Mouse (Mus musculus) left cerebral cortex, postnatal 14 days (tissue): Measurements from ENCODE around the gene Lypla2. TPM values are rescaled to one million over a fixed set of nuclear protein-coding genes. Genes with fewer than 3 reads are reported as not detected.
"Not testable (repeated sequence)": the region's sequence is repeated elsewhere in the genome, so short reads cannot be mapped to it uniquely, and the experiment has no call there.

Experiments used
- DNase-seq, 2 experiments: peaks; one replicate each; pipeline ENCODE4 v3.0.0; 2021 to 2022; ENCODE audit warnings: low spot score in 2 of 2, mixed read lengths in 1 of 2
- intact Hi-C: fragments of 180-260 bp; cut with DNase I; formaldehyde crosslinking; loops from one replicate; pipeline ENCODE4 v1.15.1; 2025
- total RNA-seq, 2 experiments: library from RNA; stranded (reverse); gene quantifications; 2 replicates each; pipeline ENCODE4 v1.2.3; 2021

Lypla2 gene
- total RNA-seq, 2 experiments from 2014 or later, result 82.2 to 91.6 TPM

- intact Hi-C loops, result no loop called here
These were observed 18.2 kb downstream of the Lypla2 start for GRCm38 (mm10) chr4:135954241-135954640.

GRCm38 (mm10) chr4:135953179-135953578, 19.2 kb downstream of the Lypla2 start:
- no peak for DNase-seq
- intact Hi-C loops, result no loop called here

More at GRCm38 (mm10) chr4:135954241-135954640, 18.2 kb downstream of the Lypla2 start:
- peak; percentile 81 for DNase-seq

- no peak for DNase-seq
- intact Hi-C loops, result no loop called here
These were observed 20.9 kb downstream of the Lypla2 start for GRCm38 (mm10) chr4:135951505-135951904.

- no peak for DNase-seq
- intact Hi-C loops, result no loop called here
These were observed 22.1 kb downstream of the Lypla2 start for GRCm38 (mm10) chr4:135950365-135950764.

- no peak for DNase-seq
- intact Hi-C loops, result no loop called here
These were observed 22.5 kb downstream of the Lypla2 start for GRCm38 (mm10) chr4:135949911-135950310.

GRCm38 (mm10) chr4:135949475-135949874, 23.0 kb downstream of the Lypla2 start:
- DNase-seq, result no peak
- intact Hi-C loops, result no loop called here

GRCm38 (mm10) chr4:135948142-135948541, 24.3 kb downstream of the Lypla2 start:
- intact Hi-C loops, result no loop called here

GRCm38 (mm10) chr4:135946659-135947301, 25.6 kb downstream of the Lypla2 start:
- intact Hi-C loops, result no loop called here
- no peak for DNase-seq

More at GRCm38 (mm10) chr4:135948142-135948541, 24.3 kb downstream of the Lypla2 start:
- DNase-seq, result no peak

- intact Hi-C loops, result no loop called here
These were observed 26.2 kb downstream of the Lypla2 start, which contains the start of gene Hmgcl for GRCm38 (mm10) chr4:135946278-135946658. Gene Hmgcl, plus strand, starts transcription at chr4:135946448.

GRCm38 (mm10) chr4:135945706-135946105, 26.7 kb downstream of the Lypla2 start:
- no peak for DNase-seq
- intact Hi-C loops, result no loop called here

More at GRCm38 (mm10) chr4:135946278-135946658, 26.2 kb downstream of the Lypla2 start, which contains the start of gene Hmgcl:
- peak; percentile 94 to 97 for DNase-seq

- intact Hi-C loops, result no loop called here
- DNase-seq, result no peak
These were observed 29.0 kb downstream of the Lypla2 start for GRCm38 (mm10) chr4:135943389-135943788.

- DNase-seq, result no peak
- intact Hi-C loops, result no loop called here
These were observed 30.2 kb downstream of the Lypla2 start for GRCm38 (mm10) chr4:135942193-135942592.

GRCm38 (mm10) chr4:135941026-135941425, 31.4 kb downstream of the Lypla2 start:
- DNase-seq, intact Hi-C loops: not testable (repeated sequence)

- intact Hi-C loops, result no loop called here
- no peak for DNase-seq
These were observed 33.6 kb downstream of the Lypla2 start for GRCm38 (mm10) chr4:135938858-135939257.

GRCm38 (mm10) chr4:135935502-135935901, 36.9 kb downstream of the Lypla2 start:
- intact Hi-C loops, result no loop called here
- no peak for DNase-seq

GRCm38 (mm10) chr4:135934708-135935500, 37.5 kb downstream of the Lypla2 start:
- intact Hi-C loops, result no loop called here
- DNase-seq, result no peak

- DNase-seq, result no peak
- intact Hi-C loops, result no loop called here
These were observed 40.6 kb downstream of the Lypla2 start for GRCm38 (mm10) chr4:135931832-135932231.

- DNase-seq, result no peak
- intact Hi-C loops, result no loop called here
These were observed 42.2 kb downstream of the Lypla2 start for GRCm38 (mm10) chr4:135930239-135930638.

- no peak for DNase-seq
- intact Hi-C loops, result no loop called here
These were observed 42.6 kb downstream of the Lypla2 start for GRCm38 (mm10) chr4:135929828-135930227.

GRCm38 (mm10) chr4:135929405-135929804, 43.0 kb downstream of the Lypla2 start:
- intact Hi-C loops, result no loop called here

GRCm38 (mm10) chr4:135928376-135928775, 44.0 kb downstream of the Lypla2 start:
- intact Hi-C loops, result no loop called here
- no peak for DNase-seq

More at GRCm38 (mm10) chr4:135929405-135929804, 43.0 kb downstream of the Lypla2 start:
- DNase-seq, result no peak
